Mouse (Mus musculus): Measurements from ENCODE around the gene Gm6899. TPM values are rescaled to one million over a fixed set of nuclear protein-coding genes. Genes with fewer than 3 reads are reported as not detected.
A peak's percentile ranks its signal among the peaks of the same experiment; 100 is the strongest.

The Gm6899 gene
- polyA plus RNA-seq, 1 experiment: not detected

DNA sequence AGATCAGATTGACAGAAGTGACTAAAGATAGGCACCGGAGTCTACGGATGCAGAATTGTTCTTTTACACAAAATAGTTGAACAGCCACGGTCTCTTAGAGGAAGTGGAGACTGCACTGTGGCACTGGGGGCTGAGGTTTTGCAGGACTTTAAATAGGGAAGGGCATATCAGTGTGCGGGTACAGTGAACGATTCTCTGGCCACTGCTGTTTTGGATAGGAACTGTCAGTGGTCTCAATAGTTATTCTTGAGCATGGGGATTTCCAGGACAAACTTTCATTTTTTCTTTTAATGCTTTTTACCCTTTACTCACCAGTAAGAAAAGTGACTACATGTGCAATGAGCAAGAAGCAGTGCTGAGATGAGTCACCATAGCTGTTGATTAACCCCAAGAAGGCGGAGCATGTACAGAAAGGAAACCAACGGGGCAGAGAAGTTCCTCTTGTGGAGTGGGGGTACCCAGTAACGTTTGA is 47.3 kb downstream of the Gm6899 start:
- WGBS: 3% methylated on average over 8 of the region's 8 CpGs
- no peaks in the 10 kb centered on the region for H3K27me3 ChIP-seq (ENCODE audit: control insufficient read depth, insufficient read depth, low read length)
- H3K36me3 ChIP-seq (ENCODE audit: control insufficient read depth, insufficient read depth, low read length): no peaks in the 10 kb centered on the region
- peak; percentile 48 to 55 for DNase-seq (ENCODE audit: low read depth in 1 of 2, low spot score in 2 of 2)
- no peak for TF ChIP-seq POLR2A (IDR thresholded peaks at IDR 0.05; ENCODE audit: low read depth, low read length)
- no peak for TF ChIP-seq CTCF (IDR thresholded peaks at IDR 0.05; ENCODE audit: extremely low read depth, insufficient read depth, insufficient read length, insufficient replicate concordance)
- no peaks in the 10 kb centered on the region for H3K4me1 ChIP-seq (ENCODE audit: control insufficient read depth, insufficient read depth, insufficient read length)
- H3K27ac ChIP-seq (ENCODE audit: insufficient read depth, low read length): peak overlapping the region; percentile 28; the same call in 1 of the 2 replicates
- peak overlapping the region; percentile 9; the same call in 1 of the 2 replicates for H3K4me3 ChIP-seq (ENCODE audit: extremely low read depth, insufficient read depth, insufficient read length)

DNA sequence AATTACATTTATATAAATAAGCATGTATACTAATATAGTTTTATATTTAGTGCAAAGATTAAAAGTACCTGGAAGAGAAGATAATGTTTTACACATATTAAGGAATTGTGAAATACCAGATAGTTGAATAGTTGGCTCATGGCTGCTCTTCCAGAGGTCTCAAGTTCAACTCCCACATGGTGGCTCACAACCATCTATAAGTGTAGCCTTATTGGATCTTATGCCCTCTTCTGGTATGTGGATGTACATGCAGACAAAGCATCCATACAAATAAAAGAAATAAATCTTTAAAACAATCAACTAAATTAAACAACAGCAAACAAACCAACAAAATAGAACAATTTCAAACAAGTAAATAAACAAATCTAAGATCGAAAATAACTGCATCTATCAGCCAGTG is 49.1 kb downstream of the Gm6899 start:
- WGBS: 92% methylated on average over 1 of the region's 1 CpGs
- Histone ChIP-seq H3K27me3 (ENCODE audit: control insufficient read depth, insufficient read depth, low read length) (no peaks in the 10 kb centered on the region), H3K4me3 (ENCODE audit: extremely low read depth, insufficient read depth, insufficient read length) (no peak overlapping the region; the same call in 1 of the 2 replicates), H3K27ac (ENCODE audit: insufficient read depth, low read length) (no peak overlapping the region), H3K36me3 (ENCODE audit: control insufficient read depth, insufficient read depth, low read length) (no peaks in the 10 kb centered on the region), H3K4me1 (ENCODE audit: control insufficient read depth, insufficient read depth, insufficient read length) (no peaks in the 10 kb centered on the region)
- no peak for DNase-seq (ENCODE audit: low read depth in 1 of 2, low spot score in 2 of 2)
- TF ChIP-seq POLR2A (IDR thresholded peaks at IDR 0.05; ENCODE audit: low read depth, low read length) (no peak), CTCF (IDR thresholded peaks at IDR 0.05; ENCODE audit: extremely low read depth, insufficient read depth, insufficient read length, insufficient replicate concordance) (no peak)

Other genes with a start within 250 kb of the Gm6899 start
- 1.1 and 1.6 TPM in 2 replicates for gene Fancl, start 207.1 kb upstream of the Gm6899 start, polyA plus RNA-seq (2012; rRNA removed)
- gene Vrk2, start 758 bp downstream of the Gm6899 start, polyA plus RNA-seq (2012; rRNA removed): 2.5 and 4.8 TPM in 2 replicates